Mouse (Mus musculus): Measurements from ENCODE around the gene Rsph6a.

GRCm38 (mm10) chr7:19057405-19057804 is 2.9 kb downstream of the Rsph6a start:
- TF ChIP-seq CTCF (IDR thresholded peaks at IDR 0.05; ENCODE audit: borderline replicate concordance, insufficient read depth, low read length) (no peak), POLR2A (IDR thresholded peaks at IDR 0.05; ENCODE audit: low read depth, low read length) (no peak)

Data from embryonic fibroblast, embryonic 13.5 days (primary cell).